Mouse (Mus musculus) forebrain, postnatal 0 days (tissue): ENCODE results near the gene Trip12. TPM values are rescaled to one million over a fixed set of nuclear protein-coding genes. Genes with fewer than 3 reads are reported as not detected.

Experiments used
- ATAC-seq: fragments of 200-750 bp; cut with Nextera tagmentation; 2 replicates; pipeline ENCODE4 v1.8.0; 2017; ENCODE audit warnings: mild to moderate bottlenecking, moderate library complexity
- DNase-seq: peaks from one replicate; pipeline ENCODE4 v3.0.0-alpha.2; 2015
- H3K27ac ChIP-seq: fragments of 300-500 bp; sonication (generic); 2 replicates; pipeline ENCODE4 v1.5.1; 2014; ENCODE audit warnings: low read depth, mild to moderate bottlenecking, antibody characterized with exemption, low read length, moderate library complexity, mixed read lengths
- H3K27me3 ChIP-seq: fragments of 300-500 bp; sonication (generic); 2 replicates; pipeline ENCODE4 v1.6.1; 2014; ENCODE audit warnings: mild to moderate bottlenecking, low read length, mixed read lengths; ENCODE audit not compliant: insufficient read depth
- H3K36me3 ChIP-seq: fragments of 300-500 bp; sonication (generic); 2 replicates; pipeline ENCODE4 v1.6.1; 2014; ENCODE audit warnings: mild to moderate bottlenecking, moderate library complexity; ENCODE audit not compliant: insufficient read depth
- H3K4me1 ChIP-seq: fragments of 300-500 bp; sonication (generic); 2 replicates; pipeline ENCODE4 v1.6.1; 2014; ENCODE audit warnings: antibody characterized with exemption; ENCODE audit not compliant: insufficient read depth
- H3K4me2 ChIP-seq: fragments of 300-500 bp; sonication (generic); 2 replicates; pipeline ENCODE4 v1.6.1; 2014; ENCODE audit warnings: low read depth, mild to moderate bottlenecking, moderate library complexity
- H3K4me3 ChIP-seq: fragments of 300-500 bp; sonication (generic); 2 replicates; pipeline ENCODE4 v1.5.1; 2014; ENCODE audit warnings: low read depth, low read length, mixed read lengths
- H3K9ac ChIP-seq: fragments of 300-500 bp; sonication (generic); 2 replicates; pipeline ENCODE4 v1.6.1; 2014; ENCODE audit warnings: mild to moderate bottlenecking
- H3K9me3 ChIP-seq: fragments of 300-500 bp; sonication (generic); 2 replicates; pipeline ENCODE4 v1.6.1; 2016; ENCODE audit warnings: low read length
- CTCF ChIP-seq: sonication (generic); IDR thresholded peaks from 2 replicates; pipeline ENCODE4 v1.5.1; 2016; ENCODE audit warnings: antibody characterized with exemption, control low read depth, low read depth
- WGBS: fragments of 180-500 bp; shearing (Covaris S2); extraction: QIAGEN DNeasy Blood & Tissue Kit; methylation state at CpG from one replicate; pipeline ENCODE4 v1.1.7; 2014; 5-methylcytosine and 5-hydroxymethylcytosine counted together
- microRNA-seq, 2 experiments: library from miRNA; unstranded; fragments of <30 nt; microRNA quantifications; one replicate each; pipeline ENCODE4; 2016
- polyA plus RNA-seq: library from polyadenylated mRNA; unstranded; fragments of >200 nt; fragmentation: Nextera tagmentation; extraction: Ambion mirVana; gene quantifications from 2 replicates; pipeline ENCODE4 v1.2.1, GENCODE M21; 2015
- total RNA-seq: library from RNA; depleted of rRNA; stranded (reverse); fragments of >200 nt; gene quantifications from 2 replicates; pipeline ENCODE4 v1.2.3, GENCODE M21; 2014; rRNA removed

The Trip12 gene
- total and polyA plus RNA-seq, 2 experiments from 2014 or later: 26.0 to 126 TPM

DNA sequence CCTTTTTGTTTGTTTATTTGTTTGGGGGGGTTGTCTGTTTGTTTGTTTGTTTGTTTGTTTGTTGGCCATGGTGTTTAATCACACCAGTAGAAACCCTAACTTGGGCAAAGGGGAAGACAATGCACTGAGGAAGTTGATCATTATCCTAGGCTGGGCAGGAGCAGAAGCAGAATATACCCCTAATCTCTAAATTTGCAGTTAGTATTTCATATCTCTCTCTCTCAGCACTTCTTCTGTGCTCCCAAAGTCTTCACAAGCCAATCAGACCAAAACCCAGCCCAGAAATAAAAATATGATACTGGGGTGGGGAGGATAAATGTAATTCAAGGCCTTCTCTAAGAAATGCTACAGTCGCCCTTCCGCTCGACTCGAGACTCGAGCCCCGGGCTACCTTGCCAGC is 140.1 kb downstream of the Trip12 start:
- H3K9me3 ChIP-seq: no peaks in the 10 kb centered on the region
- H3K9ac ChIP-seq: no peak overlapping the region
- no peak for DNase-seq
- no peak overlapping the region for H3K4me3 ChIP-seq
- WGBS: 97% methylated on average over 6 of the region's 6 CpGs
- no peak overlapping the region for H3K27ac ChIP-seq
- no peak for ATAC-seq
- no peaks in the 10 kb centered on the region for H3K36me3 ChIP-seq
- no peak overlapping the region for H3K4me2 ChIP-seq
- no peaks in the 10 kb centered on the region for H3K4me1 ChIP-seq
- no peak for TF ChIP-seq CTCF
- H3K27me3 ChIP-seq: no peaks in the 10 kb centered on the region

DNA sequence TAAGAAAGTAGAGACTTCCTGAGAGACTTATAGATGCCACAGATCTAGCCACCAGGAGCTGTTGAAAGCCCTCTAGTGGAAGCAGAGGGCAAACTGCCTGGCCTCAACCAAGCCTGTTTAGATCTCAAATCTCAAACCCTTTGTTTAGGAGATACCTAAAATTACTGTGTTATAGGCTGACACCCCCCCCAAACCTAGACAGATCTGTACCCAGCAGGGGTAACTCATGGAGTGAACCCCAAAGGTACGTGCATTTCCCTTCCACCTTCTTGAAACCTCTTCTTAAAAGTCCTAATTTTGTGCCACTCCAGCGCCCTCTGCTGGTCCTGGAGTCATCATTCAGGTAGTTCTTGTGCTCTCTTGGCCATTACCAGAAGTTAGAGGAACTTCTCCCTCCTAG is 143.2 kb downstream of the Trip12 start:
- Histone ChIP-seq H3K27me3 (no peaks in the 10 kb centered on the region), H3K27ac (no peak overlapping the region), H3K4me3 (no peak overlapping the region), H3K4me1 (peaks cover 1% of the 10 kb centered on the region; the same call in 1 of the 2 replicates), H3K9me3 (no peaks in the 10 kb centered on the region), H3K9ac (no peak overlapping the region), H3K4me2 (no peak overlapping the region), H3K36me3 (no peaks in the 10 kb centered on the region)
- ATAC-seq (peak; percentile 42; the same call in 1 of the 2 replicates), DNase-seq (peak; percentile 94)
- 0% methylated on average over 2 of the region's 2 CpGs for WGBS
- TF ChIP-seq CTCF: peak; percentile 85

GRCm38 (mm10) chr1:84695517-84696411 is 144.6 kb downstream of the Trip12 start, which contains the start of gene Dner:
Dner (minus strand) TSS chr1:84696221.
- peak within 1 kb of the TSS; percentile 87 for H3K9ac ChIP-seq
- DNase-seq (peak; percentile 82), ATAC-seq (peak; percentile 82)
- WGBS: under 1% methylated on average over 75 of the region's 75 CpGs
- H3K4me2 ChIP-seq: peak within 1 kb of the TSS; percentile 75
- H3K27me3 ChIP-seq: no peaks in the 10 kb centered on the region
- no peaks in the 10 kb centered on the region for H3K9me3 ChIP-seq
- TF ChIP-seq CTCF: peak; percentile 48
- peak within 1 kb of the TSS; percentile 81 for H3K4me3 ChIP-seq
- H3K27ac ChIP-seq: peak within 1 kb of the TSS; percentile 81
- H3K4me1 ChIP-seq: peaks cover 3% of the 10 kb centered on the region; the same call in 1 of the 2 replicates
- no peaks in the 10 kb centered on the region for H3K36me3 ChIP-seq

- H3K36me3 ChIP-seq: no peaks in the 10 kb centered on the region
- H3K4me2 ChIP-seq: peak overlapping the region; percentile 75
- peak; percentile 73 for ATAC-seq
- peak; percentile 61 for TF ChIP-seq CTCF
- peak overlapping the region; percentile 81 for H3K27ac ChIP-seq
- WGBS: 5% methylated on average over 26 of the region's 26 CpGs
- peaks cover 3% of the 10 kb centered on the region; the same call in 1 of the 2 replicates for H3K4me1 ChIP-seq
- no peaks in the 10 kb centered on the region for H3K9me3 ChIP-seq
- H3K9ac ChIP-seq: peak overlapping the region; percentile 87
- H3K4me3 ChIP-seq: peak overlapping the region; percentile 81
- DNase-seq: peak; percentile 77
- H3K27me3 ChIP-seq: no peaks in the 10 kb centered on the region
These were observed 145.4 kb downstream of the Trip12 start for GRCm38 (mm10) chr1:84694688-84695474.

DNA sequence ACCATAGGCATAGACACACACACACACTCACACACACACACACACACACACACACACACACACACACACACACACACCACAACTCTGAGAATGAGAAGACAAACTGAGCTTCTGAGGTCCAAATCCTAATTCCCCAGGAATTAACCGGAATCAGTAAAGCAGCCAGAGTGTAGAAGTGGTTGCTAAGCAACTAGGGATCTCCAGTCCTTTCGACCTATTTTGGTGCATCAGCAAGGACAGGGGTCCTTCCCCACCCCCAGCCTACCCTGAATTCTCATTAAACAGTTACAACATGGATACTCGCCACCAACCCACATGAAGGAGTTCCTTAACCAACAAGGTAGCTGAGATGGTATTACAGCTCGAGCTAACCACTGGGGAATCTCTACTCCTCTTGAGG is 162.4 kb downstream of the Trip12 start:
- no peaks in the 10 kb centered on the region for H3K4me1 ChIP-seq

More for the DNA sequence above, 162.4 kb downstream of the Trip12 start:
- TF ChIP-seq CTCF: no peak
- Histone ChIP-seq H3K4me3 (no peak overlapping the region), H3K9ac (no peak overlapping the region), H3K4me2 (no peak overlapping the region), H3K36me3 (no peaks in the 10 kb centered on the region; the same call in 1 of the 2 replicates), H3K9me3 (no peaks in the 10 kb centered on the region), H3K27me3 (no peaks in the 10 kb centered on the region), H3K27ac (no peak overlapping the region)
- no peak for ATAC-seq
- WGBS: 55% methylated on average over 4 of the region's 4 CpGs
- DNase-seq: no peak

Small RNAs within 50 kb of the gene (microRNA-seq; reads per million reads assigned to microRNA genes)
- gene Mir5126: 1.5 to 3.1 reads per million in 2 experiments

Other genes starting within 250 kb of the Trip12 start
- 164 and 265 TPM in 2 replicates for gene Dner, start 144.3 kb downstream of the Trip12 start, total RNA-seq
- gene Dner, start 144.3 kb downstream of the Trip12 start, polyA plus RNA-seq: 203 and 295 TPM in 2 replicates
- gene Fbxo36, start 675 bp downstream of the Trip12 start, total RNA-seq: 2.3 and 3.1 TPM in 2 replicates
- 10.8 and 11.8 TPM in 2 replicates for gene Fbxo36, start 675 bp downstream of the Trip12 start, polyA plus RNA-seq
- gene Slc16a14, start 94.6 kb upstream of the Trip12 start, total RNA-seq: 11.5 and 23.2 TPM in 2 replicates
- 10.6 and 15.7 TPM in 2 replicates for gene Slc16a14, start 94.6 kb upstream of the Trip12 start, polyA plus RNA-seq